Mouse (Mus musculus) forebrain, embryonic 11.5 days (tissue): ENCODE measurements around the gene Ttc37. TPM values are rescaled to one million over a fixed set of nuclear protein-coding genes. Genes with fewer than 3 reads are reported as not detected.

Experiments
- ATAC-seq: fragments of 200-750 bp; cut with Nextera tagmentation; replicated peaks from 2 replicates; pipeline ENCODE4 v1.8.0; 2017; ENCODE audit warnings: moderate TSS enrichment; ENCODE audit not compliant: low FRiP score
- DNase-seq: peaks from one replicate; pipeline ENCODE4 v3.0.0-alpha.2; 2017; ENCODE audit warnings: low spot score
- H3K27ac ChIP-seq: fragments of 300-500 bp; sonication (generic); 2 replicates; pipeline ENCODE4 v1.5.1; 2014; ENCODE audit warnings: low read depth, low read length
- H3K27me3 ChIP-seq: fragments of 300-500 bp; sonication (generic); 2 replicates; pipeline ENCODE4 v1.6.1; 2014; ENCODE audit warnings: mild to moderate bottlenecking, low read length, mixed read lengths; ENCODE audit not compliant: control insufficient read depth, insufficient read depth
- H3K36me3 ChIP-seq: fragments of 300-500 bp; sonication (generic); 2 replicates; pipeline ENCODE4 v1.6.1; 2014; ENCODE audit warnings: mild to moderate bottlenecking, low read length, moderate library complexity, mixed read lengths; ENCODE audit not compliant: control insufficient read depth, insufficient read depth
- H3K4me1 ChIP-seq: fragments of 300-500 bp; sonication (generic); replicated peaks from 2 replicates; pipeline ENCODE4 v1.6.1; 2014; ENCODE audit warnings: low read length, mixed read lengths; ENCODE audit not compliant: control insufficient read depth, insufficient read depth
- H3K4me2 ChIP-seq: fragments of 300-500 bp; sonication (generic); 2 replicates; pipeline ENCODE4 v1.6.1; 2014; ENCODE audit warnings: low read depth, mild to moderate bottlenecking, low read length, moderate library complexity, mixed read lengths; ENCODE audit not compliant: severe bottlenecking
- H3K4me3 ChIP-seq: fragments of 300-500 bp; sonication (generic); 2 replicates; pipeline ENCODE4 v1.5.1; 2014; ENCODE audit warnings: low read depth, low read length
- H3K9ac ChIP-seq: fragments of 300-500 bp; sonication (generic); 2 replicates; pipeline ENCODE4 v1.6.1; 2014; ENCODE audit warnings: low read length
- H3K9me3 ChIP-seq: fragments of 300-500 bp; sonication (generic); 2 replicates; pipeline ENCODE4 v1.6.1; 2016; ENCODE audit warnings: low read length, mixed read lengths; ENCODE audit not compliant: control insufficient read depth
- WGBS: fragments of 180-500 bp; shearing (Covaris S2); extraction: QIAGEN DNeasy Blood & Tissue Kit; methylation state at CpG from one replicate; pipeline ENCODE4 v1.1.7; 2014; 5-methylcytosine and 5-hydroxymethylcytosine counted together
- polyA plus RNA-seq: library from polyadenylated mRNA; unstranded; fragments of >200 nt; fragmentation: Nextera tagmentation; extraction: Ambion mirVana; gene quantifications from 2 replicates; pipeline ENCODE4 v1.2.1, GENCODE M21; 2014

Ttc37 gene
- polyA plus RNA-seq, 1 experiment from 2014 or later, result 17.0 TPM

GRCm38 (mm10) chr13:76190273-76190672 is 91.7 kb downstream of the Ttc37 start:
- WGBS, result 87% methylated on average over 3 of the region's 3 CpGs
- ATAC-seq (no peak), DNase-seq (no peak)
- no peaks in the 10 kb centered on the region for H3K4me1 ChIP-seq
- H3K9ac ChIP-seq, result no peak overlapping the region
- H3K4me2 ChIP-seq, result no peak overlapping the region
- no peak overlapping the region for H3K27ac ChIP-seq
- H3K4me3 ChIP-seq, result no peak overlapping the region
- H3K27me3 ChIP-seq, result no peaks in the 10 kb centered on the region
- no peaks in the 10 kb centered on the region for H3K9me3 ChIP-seq
- no peaks in the 10 kb centered on the region; the same call in 1 of the 2 replicates for H3K36me3 ChIP-seq

DNA sequence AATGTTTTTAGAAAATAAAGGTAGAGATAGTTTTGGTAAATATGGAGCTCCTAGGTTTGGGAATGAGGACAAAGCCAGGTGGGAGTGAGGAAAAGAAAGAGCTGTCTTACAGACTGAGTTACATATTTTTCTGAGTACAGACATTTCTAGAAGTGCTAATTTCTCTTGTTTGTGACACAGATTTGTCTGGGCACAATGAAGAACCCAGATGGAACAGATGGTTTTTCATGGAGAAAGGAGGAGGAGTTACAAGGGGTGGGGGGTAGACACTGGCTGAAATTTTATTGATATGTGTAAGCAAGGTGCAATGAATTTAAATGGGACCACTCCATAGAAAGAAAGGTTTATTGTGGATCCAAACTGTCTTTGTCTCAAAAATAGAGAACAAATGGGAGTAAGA is 96.4 kb downstream of the Ttc37 start:
- ATAC-seq (no peak), DNase-seq (no peak)
- H3K4me3 ChIP-seq, result no peak overlapping the region
- H3K27me3 ChIP-seq, result no peaks in the 10 kb centered on the region
- H3K9ac ChIP-seq, result no peak overlapping the region
- no peaks in the 10 kb centered on the region for H3K4me1 ChIP-seq
- no peaks in the 10 kb centered on the region for H3K9me3 ChIP-seq
- H3K36me3 ChIP-seq, result no peaks in the 10 kb centered on the region
- H3K4me2 ChIP-seq, result no peak overlapping the region
- H3K27ac ChIP-seq, result no peak overlapping the region

GRCm38 (mm10) chr13:76195431-76196138 is 97.1 kb downstream of the Ttc37 start:
- DNase-seq, result no peak
- Histone ChIP-seq H3K4me1 (no peaks in the 10 kb centered on the region), H3K9ac (no peak overlapping the region), H3K9me3 (no peaks in the 10 kb centered on the region), H3K36me3 (no peaks in the 10 kb centered on the region), H3K4me3 (no peak overlapping the region), H3K27me3 (no peaks in the 10 kb centered on the region), H3K27ac (no peak overlapping the region), H3K4me2 (no peak overlapping the region)
- ATAC-seq, result 0 out of 2 replicates have a peak, but pooled peaks have one; percentile 21
- WGBS, result 93% methylated on average over 8 of the region's 8 CpGs

DNA sequence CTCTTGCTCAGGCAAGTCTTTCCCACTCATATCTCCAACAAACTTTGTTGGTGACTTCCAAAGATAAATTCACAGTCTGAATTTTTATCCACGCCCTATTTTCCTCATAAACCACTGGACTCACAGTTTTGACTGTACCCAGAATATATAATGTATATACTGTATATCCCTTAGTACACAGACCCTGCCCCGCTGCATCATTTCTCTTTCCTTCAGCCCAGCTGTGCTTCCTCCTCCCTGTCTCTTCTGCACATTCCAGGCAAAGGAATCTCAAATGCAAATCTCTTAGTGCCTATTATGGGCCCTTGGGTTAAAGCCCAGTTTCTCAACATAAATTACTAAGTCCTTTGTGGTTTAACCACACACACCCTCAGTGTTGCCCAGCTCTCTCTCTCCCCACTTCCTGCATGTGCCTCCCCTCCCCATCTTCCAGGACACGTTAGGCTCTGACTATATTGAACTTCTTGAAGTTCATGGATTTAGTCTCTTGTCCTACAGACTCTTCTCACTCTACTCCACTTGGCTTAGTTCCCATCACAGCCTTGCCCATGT is 98.8 kb downstream of the Ttc37 start:
- H3K4me3 ChIP-seq, result no peak overlapping the region
- H3K9me3 ChIP-seq, result no peaks in the 10 kb centered on the region
- no peak overlapping the region for H3K9ac ChIP-seq
- H3K4me1 ChIP-seq, result no peaks in the 10 kb centered on the region
- H3K4me2 ChIP-seq, result no peak overlapping the region
- no peak for DNase-seq
- no peak for ATAC-seq
- 92% methylated on average over 3 of the region's 3 CpGs for WGBS
- H3K36me3 ChIP-seq, result no peaks in the 10 kb centered on the region
- no peak overlapping the region for H3K27ac ChIP-seq
- no peaks in the 10 kb centered on the region for H3K27me3 ChIP-seq

- Histone ChIP-seq H3K9me3 (no peaks in the 10 kb centered on the region), H3K27ac (no peak overlapping the region), H3K27me3 (no peaks in the 10 kb centered on the region), H3K4me3 (no peak overlapping the region), H3K4me2 (no peak overlapping the region), H3K36me3 (no peaks in the 10 kb centered on the region), H3K9ac (no peak overlapping the region), H3K4me1 (no peaks in the 10 kb centered on the region)
- ATAC-seq, result no peak
- 87% methylated on average over 4 of the region's 4 CpGs for WGBS
- DNase-seq, result no peak
These were observed 101.4 kb downstream of the Ttc37 start for GRCm38 (mm10) chr13:76199943-76200342.

- H3K9ac ChIP-seq, result no peak overlapping the region
- DNase-seq, result no peak
- H3K27ac ChIP-seq, result no peak overlapping the region
- H3K27me3 ChIP-seq, result no peaks in the 10 kb centered on the region
- no peak for ATAC-seq
- H3K4me1 ChIP-seq, result no peaks in the 10 kb centered on the region
- 91% methylated on average over 2 of the region's 2 CpGs for WGBS
- H3K4me3 ChIP-seq, result no peak overlapping the region
- no peak overlapping the region for H3K4me2 ChIP-seq
- no peaks in the 10 kb centered on the region for H3K9me3 ChIP-seq
- H3K36me3 ChIP-seq, result no peaks in the 10 kb centered on the region
These were observed 116.4 kb downstream of the Ttc37 start for GRCm38 (mm10) chr13:76214928-76215327.

DNA sequence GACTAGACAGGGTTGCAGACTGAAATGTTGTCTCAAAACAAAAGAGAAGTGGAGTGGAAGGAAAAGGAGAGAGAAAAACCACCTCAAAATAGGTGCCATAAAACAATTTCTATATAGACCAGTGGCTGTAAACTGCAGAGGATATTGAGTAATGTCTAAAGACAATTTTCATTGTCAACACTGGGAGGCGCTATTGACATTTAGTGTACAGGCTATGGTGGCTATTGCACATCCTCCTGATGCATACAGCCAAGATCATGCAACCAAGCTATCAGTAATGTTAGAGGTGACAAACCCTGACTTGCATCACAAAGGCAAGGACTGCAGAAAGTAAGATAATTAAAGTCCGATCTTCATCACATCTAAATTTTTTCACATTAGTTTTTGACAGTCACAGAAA is 116.9 kb downstream of the Ttc37 start:
- 48% methylated on average over 2 of the region's 2 CpGs for WGBS
- Histone ChIP-seq H3K4me3 (no peak overlapping the region), H3K9me3 (no peaks in the 10 kb centered on the region), H3K4me2 (no peak overlapping the region), H3K9ac (no peak overlapping the region), H3K27me3 (no peaks in the 10 kb centered on the region), H3K4me1 (no peaks in the 10 kb centered on the region), H3K36me3 (no peaks in the 10 kb centered on the region), H3K27ac (no peak overlapping the region)
- DNase-seq (no peak), ATAC-seq (peak; percentile 72)
